Mouse (Mus musculus) gastrocnemius, postnatal 25 days (tissue): ENCODE data around the gene Vmn2r30. TPM values are rescaled to one million over a fixed set of nuclear protein-coding genes. Genes with fewer than 3 reads are reported as not detected.
"Not testable (repeated sequence)": the region's sequence is repeated elsewhere in the genome, so short reads cannot be mapped to it uniquely, and the experiment has no call there.

Experiments used
- DNase-seq: peaks from one replicate; pipeline ENCODE4 v3.0.0; 2022
- long read RNA-seq, 2 experiments: library from polyadenylated mRNA; stranded (forward); transcript quantifications; one replicate each; pipeline ENCODE4 v2.0.0; 2021
- microRNA-seq, 2 experiments: library from miRNA; unstranded; fragments of <30 nt; microRNA quantifications; one replicate each; pipeline ENCODE4 v1.2.0; 2021; ENCODE audit warnings: borderline replicate concordance in 2 of 2
- total RNA-seq, 2 experiments: library from RNA; stranded (reverse); gene quantifications; 1 replicate in 1 of 2; 2 replicates in 1 of 2; pipeline ENCODE4 v1.2.3; 2021

Gene Vmn2r30
- total RNA-seq = under 1 TPM in 1 of 2 experiments, not detected in 1; 0.03 TPM
- long read RNA-seq, experiment 1 = 0 reads
- long read RNA-seq, experiment 2 = 0 reads

DNA sequence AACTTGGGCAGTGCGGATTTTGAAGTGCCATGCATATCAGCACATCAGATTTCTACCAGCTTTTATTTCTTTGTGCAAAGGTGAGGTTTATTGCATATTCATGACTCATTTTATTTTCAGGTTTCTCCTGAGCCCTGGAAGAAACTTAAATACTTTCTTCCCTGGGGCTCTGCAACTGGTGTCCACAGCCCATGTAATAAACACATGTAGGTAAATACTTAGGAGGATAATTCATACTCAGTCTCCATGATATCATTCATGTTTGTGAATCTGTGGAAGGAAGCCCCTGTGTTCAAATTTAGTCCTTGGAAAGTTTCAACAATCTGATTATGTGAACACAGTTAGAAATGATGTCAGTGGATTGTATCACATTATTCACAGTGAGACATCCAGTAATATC is at the start of gene Vmn2r30:
Gene Vmn2r30, minus strand, starts transcription at position 101 of the 400 bp plus-strand sequence.
- not testable (repeated sequence) for DNase-seq

DNA sequence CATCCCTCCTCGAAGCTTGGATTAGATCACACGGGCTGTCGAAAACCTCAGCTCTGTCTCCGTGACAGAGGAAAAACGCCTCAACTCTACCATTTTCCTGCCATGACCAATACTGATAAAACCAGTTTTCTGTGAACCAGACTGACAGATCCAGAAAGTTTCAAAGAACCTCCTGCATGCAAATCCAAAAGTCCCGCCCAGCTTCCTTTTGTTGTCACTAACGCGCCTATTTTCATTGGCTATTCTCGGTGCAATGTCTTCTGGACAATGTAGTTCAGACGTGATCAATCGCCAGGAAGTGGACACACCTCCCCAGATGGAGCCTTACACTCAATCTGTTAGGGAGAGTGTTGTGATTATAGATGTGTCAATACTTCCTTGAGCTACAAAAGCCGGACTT is 37.0 kb upstream of the Vmn2r30 start, which contains the start of gene Gm45783:
Gene Gm45783, minus strand, starts transcription at position 143 of the 400 bp plus-strand sequence.
- not testable (repeated sequence) for DNase-seq

DNA sequence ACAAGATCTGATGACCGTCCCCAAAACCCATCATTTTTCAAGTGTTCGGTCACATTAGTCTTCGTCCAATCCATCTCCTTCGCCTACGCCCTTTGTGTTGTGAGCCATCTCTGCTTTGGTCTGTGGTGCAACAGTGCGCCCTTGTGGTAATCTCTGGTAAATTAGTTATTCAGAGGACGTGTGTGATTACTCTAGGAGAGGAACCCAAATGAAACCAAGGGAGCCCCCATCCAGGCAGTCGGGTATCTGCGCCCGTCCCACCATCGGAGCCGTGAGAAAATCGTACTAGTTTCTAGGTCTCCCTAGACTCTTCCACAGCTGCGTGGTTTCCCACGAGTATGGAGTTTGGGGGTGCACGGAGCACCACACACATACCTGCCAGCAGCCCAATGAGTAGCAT is 41.8 kb downstream of the Vmn2r30 start:
- peak; percentile 27 for DNase-seq

DNA sequence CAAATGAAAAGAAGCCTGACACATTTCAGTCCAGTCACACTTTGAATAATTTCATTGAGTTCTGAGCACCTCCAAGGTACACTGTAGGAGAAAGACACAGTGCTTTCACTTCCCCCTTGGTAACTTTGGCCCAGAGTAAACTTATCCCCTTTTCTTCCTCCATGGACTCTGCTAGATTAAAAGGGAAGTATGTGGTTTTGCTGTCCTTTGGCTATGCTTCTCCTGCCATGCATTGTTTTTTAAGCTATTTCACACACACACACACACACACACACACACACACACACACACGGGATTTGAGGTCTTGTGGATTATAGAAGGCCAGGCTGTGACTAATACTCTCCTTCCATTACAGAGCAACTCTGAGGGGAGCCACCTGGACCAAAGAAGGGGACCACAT is 56.0 kb downstream of the Vmn2r30 start:
- peak; percentile 8 for DNase-seq

DNA sequence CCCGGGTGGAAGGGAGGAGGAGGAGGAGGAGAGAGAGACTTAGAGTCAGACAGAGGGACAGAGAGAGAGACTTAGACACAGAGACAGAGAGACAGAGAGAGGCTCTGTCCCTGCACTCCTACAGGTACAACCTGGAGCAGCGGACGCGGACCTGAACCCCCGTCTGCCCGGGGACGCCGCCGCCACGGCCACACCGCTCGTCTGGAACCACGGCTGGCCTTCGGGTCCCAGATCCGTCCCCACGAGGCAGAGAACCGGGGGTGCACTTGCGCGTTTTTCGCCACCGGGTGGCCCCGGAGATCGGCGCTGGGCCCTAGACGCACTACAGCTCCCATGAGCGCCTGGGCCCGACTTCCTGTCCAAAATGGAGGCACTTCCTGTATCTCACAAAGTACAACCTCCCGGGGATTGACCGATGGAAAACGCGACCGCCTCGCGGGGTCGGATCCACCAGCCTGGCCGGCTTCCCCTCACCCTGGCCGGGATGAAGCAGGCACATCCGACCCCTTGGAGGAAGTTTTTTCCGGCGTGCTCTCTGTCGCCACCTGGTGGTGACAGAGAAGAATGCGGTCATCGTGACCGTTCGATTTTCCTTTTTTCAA is 59.3 kb downstream of the Vmn2r30 start, which contains the start of gene Gm45844:
Gene Gm45844, minus strand, starts transcription at position 324 of the 602 bp plus-strand sequence.
- DNase-seq = peak; percentile 89

DNA sequence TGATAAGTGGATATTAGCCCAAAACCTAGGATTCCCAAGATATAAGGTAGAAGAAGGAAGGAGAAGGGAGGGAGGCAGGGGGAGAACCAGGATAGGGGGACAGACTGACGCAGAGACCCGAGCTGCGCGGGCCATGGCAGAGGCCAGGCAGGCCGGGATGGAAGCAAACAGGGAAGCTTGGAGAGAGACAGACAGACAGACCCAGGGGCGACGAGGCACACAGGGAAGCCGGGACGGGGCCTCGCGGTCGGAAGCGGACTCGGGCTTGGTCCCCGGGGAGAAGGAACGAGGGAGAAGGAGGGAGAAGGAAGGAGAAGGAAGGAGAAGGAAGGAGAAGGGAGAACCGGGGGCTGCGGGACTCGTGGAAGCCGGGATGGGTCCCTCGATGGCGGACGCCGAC is 59.9 kb downstream of the Vmn2r30 start:
- DNase-seq = not testable (repeated sequence)

Small RNA genes within 50 kb of the gene (microRNA-seq; reads per million reads assigned to microRNA genes)
- 0 to 1.1 reads per million in 2 experiments for gene Mir5620

Other genes starting within 250 kb of the Vmn2r30 start
- 1 to 10 TPM; 2.7 TPM for gene Zfp954, start 216.1 kb downstream of the Vmn2r30 start, total RNA-seq
- gene Zfp773, start 200.9 kb downstream of the Vmn2r30 start, total RNA-seq = under 1 TPM; 0.35 to 0.77 TPM
- 1 to 10 TPM; 1.2 to 1.6 TPM for gene Zfp418, start 166.3 kb downstream of the Vmn2r30 start, total RNA-seq
- 1 to 10 TPM; 1.5 to 1.6 TPM for gene Zfp772, start 127.6 kb downstream of the Vmn2r30 start, total RNA-seq
- under 1 TPM in 1 of 2 experiments, not detected in 1; 0.13 TPM for gene Vmn2r29, start 90.3 kb downstream of the Vmn2r30 start, total RNA-seq
- 1 to 10 TPM in 1 of 2 experiments, under 1 TPM in 1; 0.99 to 2.2 TPM for gene Gm45844, start 59.3 kb downstream of the Vmn2r30 start, total RNA-seq
- gene Clcn4, start 36.8 kb downstream of the Vmn2r30 start, total RNA-seq = 10 to 100 TPM; 28.8 to 33.9 TPM
- gene Gm45783, start 37.0 kb upstream of the Vmn2r30 start, total RNA-seq = not detected
- not detected for gene Vmn2r31, start 62.1 kb upstream of the Vmn2r30 start, total RNA-seq
- gene Vmn2r32, start 142.4 kb upstream of the Vmn2r30 start, total RNA-seq = not detected
- gene Vmn2r33, start 229.2 kb upstream of the Vmn2r30 start, total RNA-seq = not detected